Mouse (Mus musculus) kidney, adult 8-10 months (tissue): ENCODE results near the gene Arhgap19.

ENCODE experiments used
- DNase-seq, 2 experiments: peaks; one replicate each; pipeline ENCODE4 v3.0.0; 2022

The Arhgap19 gene

GRCm38 (mm10) chr19:41801742-41802369 lies at the start of gene Arhgap19:
Arhgap19 (minus strand) TSS chr19:41802047.
- DNase-seq = peak; percentile 94 to 97

- no peak for DNase-seq
Observed at GRCm38 (mm10) chr19:41850719-41851543, 49.1 kb upstream of the Arhgap19 start.

DNA sequence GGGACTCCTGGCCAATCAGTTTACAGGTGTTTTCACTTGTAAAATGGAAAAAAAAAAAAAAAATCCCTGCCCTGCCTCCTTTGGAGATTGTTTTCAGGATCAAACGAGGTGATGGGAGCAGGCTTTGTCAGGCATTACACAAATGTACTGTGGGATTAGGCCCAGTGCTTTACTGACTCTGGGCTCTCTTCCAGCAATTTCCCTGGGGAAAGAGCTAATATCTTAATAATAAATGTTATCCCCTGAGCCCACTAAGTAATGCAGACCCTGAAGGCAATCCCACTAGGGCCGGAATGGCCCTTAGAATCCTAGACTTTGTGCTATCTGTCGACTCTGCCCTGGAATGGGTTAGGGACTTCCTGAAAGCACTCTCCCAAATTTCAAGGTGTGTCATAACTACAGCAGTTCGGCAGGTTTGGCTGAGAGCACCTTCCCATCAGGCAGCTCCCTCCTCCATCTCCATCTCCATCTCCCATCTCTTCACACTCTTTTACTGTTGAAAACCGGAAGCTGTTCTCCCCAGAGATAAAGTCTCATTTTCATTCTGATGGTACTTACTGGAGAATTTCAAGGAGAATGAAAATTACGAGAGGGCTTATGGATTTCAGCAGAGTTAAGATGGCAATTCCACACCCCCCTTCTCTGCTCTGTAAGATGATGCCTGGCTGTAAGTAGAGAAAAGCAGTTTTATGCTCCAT lies 48.3 kb upstream of the Arhgap19 start:
- no peak for DNase-seq

GRCm38 (mm10) chr19:41847992-41848851 lies 46.4 kb upstream of the Arhgap19 start, which contains the start of gene Frat2:
Frat2 (minus strand) TSS chr19:41848132.
- peak; percentile 78 to 83 for DNase-seq

GRCm38 (mm10) chr19:41847614-41847991 lies 45.8 kb upstream of the Arhgap19 start:
- DNase-seq = peak in 1 of 2 experiments; percentile 9

DNA sequence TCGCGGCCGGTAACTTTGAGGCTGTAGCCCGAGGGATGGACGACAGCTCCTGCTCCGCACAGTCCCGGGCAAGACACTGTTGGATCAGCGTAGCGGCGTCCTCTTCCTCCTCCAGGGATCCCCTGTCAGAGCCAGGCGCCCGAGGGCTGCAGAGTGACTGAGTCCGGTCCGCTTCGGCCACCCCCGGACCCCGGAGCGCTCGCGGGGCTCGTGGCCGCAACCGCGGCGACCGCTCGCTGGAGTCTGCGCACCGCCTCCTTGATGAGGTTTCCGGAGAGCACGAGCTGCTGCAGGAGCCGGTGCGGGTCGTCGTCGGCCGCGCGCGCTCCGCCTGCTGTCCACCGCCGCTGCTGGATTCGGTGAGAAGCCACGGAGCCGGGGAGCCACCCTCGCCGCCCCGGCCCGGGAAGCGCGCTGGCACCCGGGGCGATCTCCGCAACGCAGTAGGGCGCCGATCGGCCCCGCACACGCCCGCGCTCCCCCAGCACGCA lies 45.3 kb upstream of the Arhgap19 start:
- peak in 1 of 2 experiments; percentile 12 for DNase-seq

DNA sequence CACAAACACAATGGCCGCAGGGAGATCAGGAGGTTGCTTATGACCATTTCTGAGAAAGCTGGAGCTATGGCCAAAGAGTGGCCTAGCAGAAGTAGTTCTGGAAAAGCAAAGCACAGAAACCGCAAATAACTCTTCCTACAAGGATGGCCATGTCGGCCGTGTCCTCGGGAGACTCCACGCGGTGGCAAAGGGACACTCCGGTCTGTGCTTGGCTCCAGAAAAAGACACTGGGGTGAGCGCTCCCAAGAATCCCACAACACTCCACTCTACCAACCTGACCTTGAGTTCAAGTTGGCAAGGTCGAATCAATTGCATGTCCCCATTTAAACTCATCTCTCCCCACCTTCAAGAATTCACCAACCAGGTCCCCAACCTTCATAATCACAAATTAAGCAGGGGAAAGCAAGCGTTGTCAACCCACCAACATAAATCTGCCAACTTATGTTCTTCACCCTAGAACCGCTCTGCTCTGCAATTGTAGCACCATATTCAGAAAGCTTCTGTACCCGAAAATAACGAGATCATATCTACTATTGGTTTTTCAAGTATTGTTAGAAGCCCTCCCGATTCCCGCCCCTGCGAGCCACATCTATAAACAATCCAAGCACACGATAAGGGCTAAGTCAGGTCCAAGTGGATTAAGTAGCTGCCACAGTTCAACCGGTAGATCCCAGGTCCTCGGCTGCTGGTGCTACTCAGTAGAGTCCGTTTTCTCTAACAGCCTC lies 44.7 kb upstream of the Arhgap19 start:
- no peak for DNase-seq

DNA sequence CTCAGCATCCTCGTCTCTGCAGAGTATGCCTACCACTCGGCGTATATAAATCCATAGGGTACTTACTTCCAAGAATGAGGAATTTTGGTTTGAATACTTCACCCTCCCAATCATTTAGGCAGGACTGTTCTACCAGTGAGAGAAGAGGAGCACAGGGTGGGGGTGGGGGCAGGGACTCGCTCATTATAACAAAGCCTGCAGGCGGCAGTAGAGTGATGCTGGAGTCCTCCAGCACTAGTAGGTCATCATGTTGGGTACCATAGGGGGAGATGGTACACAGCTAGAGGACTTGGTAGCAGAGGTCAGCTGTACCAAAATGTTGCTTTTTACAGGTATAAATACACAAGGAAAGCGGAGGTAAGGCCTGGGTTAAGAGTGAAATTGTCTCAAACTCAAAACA lies 42.5 kb upstream of the Arhgap19 start:
- no peak for DNase-seq

DNA sequence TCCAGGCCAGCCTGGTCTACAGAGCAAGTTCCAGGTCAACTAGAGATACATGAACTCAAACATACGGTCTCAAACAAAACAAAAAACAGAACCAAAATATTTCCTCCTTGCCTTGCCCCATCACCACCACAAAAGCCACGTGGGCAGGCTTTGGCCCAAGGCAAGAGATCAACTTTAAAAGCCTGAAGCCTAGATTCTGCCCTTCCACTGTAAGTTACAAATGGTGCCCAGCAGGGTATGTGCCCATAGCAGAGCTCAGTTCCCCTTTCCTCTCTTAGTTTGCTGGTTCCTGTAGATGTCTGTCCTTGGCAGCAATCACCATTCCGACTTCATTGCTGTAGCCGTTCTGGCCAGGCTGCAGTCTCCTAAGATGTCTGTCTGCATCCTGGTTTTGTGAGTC lies 40.9 kb upstream of the Arhgap19 start:
- DNase-seq = no peak

DNA sequence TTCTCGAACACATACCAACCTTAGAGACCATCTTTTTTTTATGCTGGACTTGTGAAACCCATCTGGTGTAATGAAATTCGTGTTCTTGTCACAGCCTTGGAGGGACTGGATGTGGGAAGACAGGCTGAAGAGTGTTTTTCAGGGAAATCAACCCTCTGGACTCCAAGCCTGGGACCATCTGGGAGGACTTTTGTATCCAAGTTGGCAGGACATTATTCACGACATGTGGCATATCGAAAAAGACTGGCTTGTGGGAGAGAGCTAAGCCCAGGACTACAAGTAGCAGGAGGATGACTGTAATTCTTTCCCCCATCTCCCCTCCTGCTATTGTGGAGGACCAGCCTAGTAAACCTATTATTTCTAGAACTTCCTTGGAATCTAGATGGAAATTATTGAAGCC lies 40.3 kb upstream of the Arhgap19 start:
- DNase-seq = no peak

DNA sequence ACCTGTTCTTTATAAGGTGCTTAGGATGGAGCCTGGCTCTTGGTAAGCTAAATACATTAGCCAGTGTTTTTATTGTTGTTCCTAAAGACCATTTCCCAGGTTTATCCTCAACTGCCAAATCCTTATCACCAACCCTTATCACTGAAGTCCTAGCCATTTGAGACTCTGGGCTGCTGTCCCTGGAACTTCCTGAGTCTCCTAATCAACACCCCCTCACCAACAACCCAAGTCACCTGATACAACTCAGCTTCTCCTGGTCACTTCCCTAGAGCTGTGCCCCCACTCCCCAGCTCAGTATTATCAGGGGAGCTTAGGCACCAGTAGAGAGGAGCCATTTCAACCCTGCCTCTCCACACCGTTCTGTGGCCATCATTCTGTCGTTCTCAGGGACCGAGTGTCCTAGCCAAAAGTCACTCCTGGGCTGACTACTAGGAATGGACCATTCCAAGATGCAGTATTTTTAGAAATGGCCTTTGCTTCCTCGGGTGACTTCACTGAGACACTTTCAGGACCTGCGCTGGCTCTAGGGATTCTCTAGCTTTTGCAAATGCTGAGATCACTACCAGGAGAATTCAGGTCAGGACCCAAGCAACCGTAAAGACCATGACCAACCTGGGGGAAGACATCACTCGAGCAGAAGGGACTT lies 39.4 kb upstream of the Arhgap19 start:
- DNase-seq = no peak

DNA sequence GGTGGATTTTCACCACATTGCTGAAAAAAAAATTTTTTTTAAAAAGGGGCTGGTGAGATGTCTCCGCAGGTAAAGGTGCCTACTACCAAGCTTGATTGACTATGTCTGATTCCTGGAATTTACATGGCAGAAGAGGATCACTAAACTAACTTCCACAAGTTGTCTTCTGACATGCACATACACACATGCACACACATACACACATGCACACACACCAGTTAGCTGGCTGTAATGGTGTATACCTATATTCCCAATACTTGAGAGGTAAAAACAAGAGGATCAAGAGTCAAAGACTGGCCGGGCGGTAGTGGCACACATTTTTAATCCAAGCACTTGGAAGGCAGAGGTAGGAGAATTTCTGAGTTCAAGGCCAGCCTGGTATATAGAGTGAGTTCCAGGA lies 37.8 kb upstream of the Arhgap19 start:
- DNase-seq = no peak

GRCm38 (mm10) chr19:41838808-41839207 lies 37.0 kb upstream of the Arhgap19 start:
- DNase-seq = no peak

GRCm38 (mm10) chr19:41837917-41838261 lies 36.0 kb upstream of the Arhgap19 start:
- no peak for DNase-seq

GRCm38 (mm10) chr19:41837194-41837916 lies 35.5 kb upstream of the Arhgap19 start:
- no peak for DNase-seq

DNA sequence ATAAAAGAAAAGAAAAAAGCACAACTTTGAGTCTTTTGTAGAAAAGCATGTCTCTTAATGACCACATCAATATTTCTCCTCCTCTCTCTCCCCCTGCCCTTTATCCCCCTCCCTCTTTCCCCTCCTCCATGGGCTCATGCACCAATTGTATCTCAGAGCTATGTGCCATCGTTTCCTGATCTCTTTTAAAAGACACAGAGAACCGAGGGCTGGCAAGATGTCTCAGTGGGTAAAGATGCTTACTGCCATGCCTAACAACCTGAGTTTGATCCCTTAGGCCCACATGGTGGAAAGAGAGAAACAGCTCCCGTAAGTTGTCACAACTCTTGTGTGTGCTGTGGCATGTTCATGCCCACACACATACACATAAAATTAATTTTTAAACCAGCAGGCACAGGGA lies 34.9 kb upstream of the Arhgap19 start:
- no peak for DNase-seq

DNA sequence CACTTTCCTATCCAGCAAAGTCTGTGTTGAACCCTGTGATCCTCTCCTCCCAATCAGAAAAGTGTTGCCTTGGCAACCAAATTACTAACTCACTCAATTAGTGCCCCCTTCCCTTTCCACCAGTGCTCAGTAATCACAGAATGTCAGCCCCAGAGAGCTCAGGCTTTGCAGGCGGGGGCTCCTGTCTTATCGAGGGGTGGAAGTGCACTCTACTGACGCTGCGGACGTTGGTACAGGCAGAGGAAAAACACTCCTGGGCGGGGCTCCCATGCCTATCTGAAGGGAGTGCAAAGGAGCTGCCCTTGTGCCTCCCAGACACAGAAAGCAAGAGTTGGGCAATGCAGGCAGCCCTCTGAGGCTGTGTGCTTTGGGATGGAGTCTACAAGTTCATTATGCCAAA lies 34.0 kb upstream of the Arhgap19 start:
- DNase-seq = no peak

GRCm38 (mm10) chr19:41835407-41835806 lies 33.6 kb upstream of the Arhgap19 start:
- no peak for DNase-seq

DNA sequence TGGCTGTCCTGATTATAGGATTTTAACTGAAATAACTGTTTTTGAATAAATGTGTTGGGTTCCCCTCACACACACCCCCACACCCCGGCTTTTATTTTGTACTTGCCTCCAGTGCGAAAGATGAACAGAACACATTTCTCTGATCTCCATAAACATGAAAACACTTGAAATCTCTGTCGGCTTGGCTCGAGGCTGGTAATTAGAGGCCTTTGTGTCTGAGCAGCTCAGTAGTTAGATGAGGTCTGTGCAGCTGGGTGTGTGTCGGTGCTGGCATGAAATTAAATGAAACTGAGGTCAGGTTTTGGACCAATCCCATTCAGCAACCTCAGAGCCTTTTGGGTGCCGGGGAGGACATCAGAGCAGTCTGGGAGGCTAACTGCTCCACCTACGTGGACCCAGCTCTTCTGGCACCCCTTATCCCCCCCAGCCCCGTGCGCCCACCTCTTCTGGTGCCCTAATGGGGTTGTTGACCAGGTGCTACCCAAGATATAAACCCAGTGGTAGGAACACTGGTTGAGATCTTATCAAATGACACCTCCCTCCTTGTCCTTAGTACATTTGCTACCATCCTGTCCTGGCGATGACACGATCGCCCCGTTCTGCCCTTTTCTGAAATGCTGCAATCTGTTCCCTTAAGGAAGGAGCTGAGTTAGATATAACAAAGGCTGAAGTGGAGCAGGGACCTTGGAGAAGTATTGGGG lies 30.8 kb upstream of the Arhgap19 start:
- DNase-seq = no peak
